Mouse (Mus musculus) spleen, adult 2 months (tissue): ENCODE results near the gene Defa21.
"Not testable (repeated sequence)": the region's sequence is repeated elsewhere in the genome, so short reads cannot be mapped to it uniquely, and the experiment has no call there.

Experiments
- CTCF ChIP-seq: fragments of 200-500 bp; IDR thresholded peaks from 2 replicates; pipeline ENCODE4 v1.5.1; 2011; ENCODE audit warnings: mild to moderate bottlenecking, inconsistent platforms; ENCODE audit not compliant: insufficient read depth, insufficient read length, insufficient replicate concordance; ENCODE audit errors: extremely low read depth
- POLR2A ChIP-seq: fragments of 200-500 bp; IDR thresholded peaks from 2 replicates; pipeline ENCODE4 v1.6.1; 2011; ENCODE audit warnings: low read depth, low read length, inconsistent platforms

GRCm38 (mm10) chr8:21054747-21055146 lies 29.4 kb downstream of the Defa21 start, which contains the start of gene Defa23:
- not testable (repeated sequence) for TF ChIP-seq CTCF, POLR2A
